Mouse (Mus musculus): ENCODE measurements at regions not wholly inside any gene's neighbourhood (a gene's known extent, or its start where the extent isn't known, plus 50 kb on each side); places are given as distances from the start of the nearest gene placed in this dataset.

DNA sequence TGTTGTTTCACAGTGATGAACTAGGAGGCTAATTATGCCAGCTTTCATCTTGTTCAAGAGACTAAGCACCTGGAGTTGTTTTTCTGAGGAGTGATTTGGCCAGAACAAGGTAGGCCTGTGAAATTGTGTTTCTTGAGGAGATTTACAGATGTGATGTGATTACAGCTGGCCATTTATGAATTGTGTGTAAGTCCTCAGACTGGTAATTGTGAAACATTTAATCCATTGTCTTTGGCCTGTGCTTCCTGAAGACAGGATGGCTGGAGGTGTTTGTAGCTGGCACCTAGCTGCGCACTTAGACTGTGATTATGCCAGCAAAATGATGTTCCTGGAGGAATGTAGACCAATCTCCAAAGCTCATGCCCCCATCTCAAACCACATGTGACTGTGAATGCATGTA, 150.7 kb upstream of the Rasa1 start:
- Histone ChIP-seq H3K4me2 (ENCODE audit: low read depth, low read length) (no peak overlapping the region), H3K4me3 (ENCODE audit: low read length) (no peak overlapping the region), H3K9ac (ENCODE audit: low read depth, low read length) (no peak overlapping the region), H3K27ac (ENCODE audit: low read length) (no peak overlapping the region), H3K27me3 (replicated peaks; ENCODE audit: control insufficient read depth, insufficient read depth, low read length) (no peaks in the 10 kb centered on the region), H3K36me3 (ENCODE audit: control insufficient read depth, insufficient read depth, low read length) (no peaks in the 10 kb centered on the region), H3K9me3 (ENCODE audit: control insufficient read depth, low read length) (no peaks in the 10 kb centered on the region), H3K4me1 (ENCODE audit: control insufficient read depth, insufficient read depth, low read length) (no peaks in the 10 kb centered on the region)
- ATAC-seq, result no peak
- WGBS, result 92% methylated on average over 1 of the region's 1 CpGs

DNA sequence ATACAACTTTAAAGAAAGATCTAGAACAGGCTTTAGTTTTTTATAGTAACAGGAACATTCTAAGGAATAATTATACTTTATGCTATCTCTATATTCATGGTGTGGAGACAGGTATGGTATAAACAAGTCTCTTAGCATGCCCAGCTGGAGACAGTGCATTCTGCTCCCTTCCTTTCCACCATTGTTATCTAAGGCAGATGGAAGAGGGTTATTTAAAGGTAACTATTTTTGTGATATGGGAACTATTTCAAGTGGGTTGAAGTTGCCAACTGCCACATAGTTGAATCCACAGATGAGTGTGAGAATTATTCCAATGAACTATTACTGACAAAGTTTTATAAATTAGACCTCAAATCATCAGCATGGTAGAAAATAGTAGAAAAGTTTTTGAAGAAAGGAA, 148.9 kb upstream of the Rasa1 start:
- Histone ChIP-seq H3K27ac (ENCODE audit: low read length) (no peak overlapping the region), H3K4me3 (ENCODE audit: low read length) (no peak overlapping the region), H3K9ac (ENCODE audit: low read depth, low read length) (no peak overlapping the region), H3K36me3 (ENCODE audit: control insufficient read depth, insufficient read depth, low read length) (no peaks in the 10 kb centered on the region), H3K4me2 (ENCODE audit: low read depth, low read length) (no peak overlapping the region), H3K4me1 (ENCODE audit: control insufficient read depth, insufficient read depth, low read length) (no peaks in the 10 kb centered on the region), H3K9me3 (ENCODE audit: control insufficient read depth, low read length) (no peaks in the 10 kb centered on the region), H3K27me3 (replicated peaks; ENCODE audit: control insufficient read depth, insufficient read depth, low read length) (no peaks in the 10 kb centered on the region)
- no peak for ATAC-seq

- Histone ChIP-seq H3K4me2 (ENCODE audit: low read depth, low read length) (no peak overlapping the region), H3K9ac (ENCODE audit: low read depth, low read length) (no peak overlapping the region), H3K27me3 (replicated peaks; ENCODE audit: control insufficient read depth, insufficient read depth, low read length) (no peaks in the 10 kb centered on the region), H3K9me3 (ENCODE audit: control insufficient read depth, low read length) (no peaks in the 10 kb centered on the region), H3K4me1 (ENCODE audit: control insufficient read depth, insufficient read depth, low read length) (no peaks in the 10 kb centered on the region), H3K36me3 (ENCODE audit: control insufficient read depth, insufficient read depth, low read length) (no peaks in the 10 kb centered on the region), H3K27ac (ENCODE audit: low read length) (no peak overlapping the region), H3K4me3 (ENCODE audit: low read length) (no peak overlapping the region)
- ATAC-seq, result no peak
- 85% methylated on average over 4 of the region's 4 CpGs for WGBS
Observed at GRCm38 (mm10) chr13:85437009-85437408, 148.1 kb upstream of the Rasa1 start.

DNA sequence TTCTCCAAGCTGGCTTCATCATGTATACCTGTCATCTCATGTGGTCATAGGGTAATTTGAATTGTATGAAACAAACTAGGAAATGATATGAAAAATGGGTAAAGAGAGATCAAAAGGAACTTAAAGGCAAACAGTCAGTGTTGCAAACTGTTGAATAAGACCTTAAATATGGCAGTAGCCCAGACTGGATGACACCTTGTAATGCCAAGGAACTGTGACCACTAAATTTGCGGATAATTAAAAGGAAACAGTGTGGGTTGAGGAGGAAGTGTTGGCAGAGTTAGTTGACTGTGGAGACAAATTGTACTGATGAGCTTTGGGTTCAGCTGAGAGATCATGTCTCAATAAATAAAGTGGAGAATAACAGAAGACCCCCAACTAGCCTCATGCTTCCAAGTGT, 147.3 kb upstream of the Rasa1 start:
- Histone ChIP-seq H3K9me3 (ENCODE audit: control insufficient read depth, low read length) (no peaks in the 10 kb centered on the region), H3K9ac (ENCODE audit: low read depth, low read length) (no peak overlapping the region), H3K27me3 (replicated peaks; ENCODE audit: control insufficient read depth, insufficient read depth, low read length) (no peaks in the 10 kb centered on the region), H3K4me3 (ENCODE audit: low read length) (no peak overlapping the region), H3K4me2 (ENCODE audit: low read depth, low read length) (no peak overlapping the region), H3K27ac (ENCODE audit: low read length) (no peak overlapping the region), H3K36me3 (ENCODE audit: control insufficient read depth, insufficient read depth, low read length) (no peaks in the 10 kb centered on the region), H3K4me1 (ENCODE audit: control insufficient read depth, insufficient read depth, low read length) (no peaks in the 10 kb centered on the region)
- ATAC-seq, result no peak
- WGBS, result 83% methylated on average over 1 of the region's 1 CpGs

GRCm38 (mm10) chr13:85430821-85431220, 141.9 kb upstream of the Rasa1 start:
- Histone ChIP-seq H3K27me3 (replicated peaks; ENCODE audit: control insufficient read depth, insufficient read depth, low read length) (no peaks in the 10 kb centered on the region), H3K9ac (ENCODE audit: low read depth, low read length) (no peak overlapping the region), H3K4me3 (ENCODE audit: low read length) (no peak overlapping the region), H3K4me2 (ENCODE audit: low read depth, low read length) (no peak overlapping the region), H3K9me3 (ENCODE audit: control insufficient read depth, low read length) (no peaks in the 10 kb centered on the region), H3K4me1 (ENCODE audit: control insufficient read depth, insufficient read depth, low read length) (no peaks in the 10 kb centered on the region), H3K27ac (ENCODE audit: low read length) (no peak overlapping the region), H3K36me3 (ENCODE audit: control insufficient read depth, insufficient read depth, low read length) (no peaks in the 10 kb centered on the region)
- WGBS, result 73% methylated on average over 2 of the region's 2 CpGs
- no peak for ATAC-seq

DNA sequence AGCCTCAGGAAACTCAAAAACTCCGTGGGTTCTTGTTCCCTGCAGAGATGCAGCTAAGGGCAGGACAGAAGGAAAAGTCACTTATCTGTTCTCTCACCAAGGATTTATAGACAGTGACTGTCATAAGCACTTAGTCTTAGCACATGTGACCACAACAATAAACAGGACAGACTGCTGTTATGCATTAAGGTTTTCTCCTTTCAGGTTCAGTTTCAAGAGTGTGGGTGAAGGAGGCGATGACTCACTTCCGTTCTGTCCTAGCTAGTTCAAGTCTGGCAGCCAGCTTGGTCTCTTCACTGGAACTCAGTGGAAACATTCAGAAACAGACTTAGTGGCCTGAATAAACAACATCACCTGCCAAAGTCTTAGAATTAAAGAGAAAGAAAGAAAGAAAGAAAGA, 141.1 kb upstream of the Rasa1 start:
- ATAC-seq, result no peak
- 64% methylated on average over 3 of the region's 3 CpGs for WGBS
- no peak overlapping the region for H3K4me3 ChIP-seq (ENCODE audit: low read length)

GRCm38 (mm10) chr13:85418671-85419070, 129.7 kb upstream of the Rasa1 start:
- WGBS, result 90% methylated on average over 1 of the region's 1 CpGs
- H3K4me2 ChIP-seq (ENCODE audit: low read depth, low read length), result no peak overlapping the region
- H3K36me3 ChIP-seq (ENCODE audit: control insufficient read depth, insufficient read depth, low read length), result no peaks in the 10 kb centered on the region
- H3K27ac ChIP-seq (ENCODE audit: low read length), result no peak overlapping the region
- no peaks in the 10 kb centered on the region for H3K27me3 ChIP-seq (replicated peaks; ENCODE audit: control insufficient read depth, insufficient read depth, low read length)
- no peak overlapping the region for H3K4me3 ChIP-seq (ENCODE audit: low read length)
- no peak for ATAC-seq
- no peaks in the 10 kb centered on the region for H3K9me3 ChIP-seq (ENCODE audit: control insufficient read depth, low read length)
- no peaks in the 10 kb centered on the region for H3K4me1 ChIP-seq (ENCODE audit: control insufficient read depth, insufficient read depth, low read length)
- no peak overlapping the region for H3K9ac ChIP-seq (ENCODE audit: low read depth, low read length)

More for the DNA sequence above, 141.1 kb upstream of the Rasa1 start:
- H3K36me3 ChIP-seq (ENCODE audit: control insufficient read depth, insufficient read depth, low read length), result no peaks in the 10 kb centered on the region
- H3K9ac ChIP-seq (ENCODE audit: low read depth, low read length), result no peak overlapping the region
- no peak overlapping the region for H3K27ac ChIP-seq (ENCODE audit: low read length)
- H3K27me3 ChIP-seq (replicated peaks; ENCODE audit: control insufficient read depth, insufficient read depth, low read length), result no peaks in the 10 kb centered on the region
- H3K4me2 ChIP-seq (ENCODE audit: low read depth, low read length), result no peak overlapping the region
- no peaks in the 10 kb centered on the region for H3K4me1 ChIP-seq (ENCODE audit: control insufficient read depth, insufficient read depth, low read length)
- H3K9me3 ChIP-seq (ENCODE audit: control insufficient read depth, low read length), result no peaks in the 10 kb centered on the region

DNA sequence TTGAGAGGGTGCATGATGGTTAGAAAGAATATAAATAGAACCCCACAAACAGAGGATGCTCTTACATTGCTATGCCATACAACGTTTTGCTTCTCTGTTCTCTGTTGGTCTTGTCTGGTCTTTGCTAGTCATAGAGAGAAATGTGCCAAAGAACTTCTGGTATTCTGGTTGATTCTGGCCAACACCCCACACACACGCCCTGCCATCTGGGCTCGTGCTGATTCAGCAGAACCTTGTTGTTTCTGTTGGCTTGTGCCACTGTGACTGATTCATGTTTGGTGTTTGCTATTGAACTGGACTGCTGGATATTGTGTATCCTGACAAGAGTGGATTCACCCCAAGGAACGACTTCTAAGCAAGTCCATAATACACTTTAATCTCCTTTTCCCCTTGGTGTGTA, 126.0 kb upstream of the Rasa1 start:
- Histone ChIP-seq H3K36me3 (ENCODE audit: control insufficient read depth, insufficient read depth, low read length) (no peaks in the 10 kb centered on the region), H3K9me3 (ENCODE audit: control insufficient read depth, low read length) (no peaks in the 10 kb centered on the region), H3K4me3 (ENCODE audit: low read length) (no peak overlapping the region), H3K27ac (ENCODE audit: low read length) (no peak overlapping the region), H3K4me2 (ENCODE audit: low read depth, low read length) (no peak overlapping the region), H3K4me1 (ENCODE audit: control insufficient read depth, insufficient read depth, low read length) (no peaks in the 10 kb centered on the region), H3K27me3 (replicated peaks; ENCODE audit: control insufficient read depth, insufficient read depth, low read length) (no peaks in the 10 kb centered on the region), H3K9ac (ENCODE audit: low read depth, low read length) (no peak overlapping the region)
- ATAC-seq, result no peak
- WGBS, result 86% methylated on average over 4 of the region's 4 CpGs

DNA sequence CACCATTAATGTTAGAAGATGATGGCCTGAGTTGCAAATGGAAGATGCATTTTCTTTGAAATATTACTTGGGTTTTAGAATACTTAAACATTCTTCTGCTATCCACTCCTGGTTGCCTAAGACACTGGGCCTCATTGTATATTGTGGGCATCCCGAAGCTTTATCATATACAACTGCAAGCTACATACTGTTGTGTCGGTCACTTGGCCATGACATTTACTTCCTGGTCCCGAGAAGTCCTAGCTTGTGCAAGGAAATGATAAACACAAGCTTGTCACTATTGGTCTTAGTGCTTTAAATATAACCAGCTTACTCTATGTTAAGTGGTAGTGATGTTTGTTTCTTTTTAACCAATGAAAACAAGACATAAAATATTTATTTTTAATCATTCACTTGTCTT, 122.4 kb upstream of the Rasa1 start:
- Histone ChIP-seq H3K9ac (ENCODE audit: low read depth, low read length) (no peak overlapping the region), H3K36me3 (ENCODE audit: control insufficient read depth, insufficient read depth, low read length) (no peaks in the 10 kb centered on the region), H3K27ac (ENCODE audit: low read length) (no peak overlapping the region), H3K4me2 (ENCODE audit: low read depth, low read length) (no peak overlapping the region), H3K4me3 (ENCODE audit: low read length) (no peak overlapping the region), H3K4me1 (ENCODE audit: control insufficient read depth, insufficient read depth, low read length) (no peaks in the 10 kb centered on the region), H3K9me3 (ENCODE audit: control insufficient read depth, low read length) (no peaks in the 10 kb centered on the region), H3K27me3 (replicated peaks; ENCODE audit: control insufficient read depth, insufficient read depth, low read length) (no peaks in the 10 kb centered on the region)
- WGBS, result 66% methylated on average over 3 of the region's 3 CpGs
- no peak for ATAC-seq

- no peaks in the 10 kb centered on the region for H3K36me3 ChIP-seq (ENCODE audit: control insufficient read depth, insufficient read depth, low read length)
- no peaks in the 10 kb centered on the region for H3K27me3 ChIP-seq (replicated peaks; ENCODE audit: control insufficient read depth, insufficient read depth, low read length)
- no peaks in the 10 kb centered on the region for H3K9me3 ChIP-seq (ENCODE audit: control insufficient read depth, low read length)
- 77% methylated on average over 5 of the region's 5 CpGs for WGBS
- no peaks in the 10 kb centered on the region for H3K4me1 ChIP-seq (ENCODE audit: control insufficient read depth, insufficient read depth, low read length)
- H3K4me2 ChIP-seq (ENCODE audit: low read depth, low read length), result no peak overlapping the region
- ATAC-seq, result no peak
- H3K9ac ChIP-seq (ENCODE audit: low read depth, low read length), result no peak overlapping the region
- no peak overlapping the region for H3K4me3 ChIP-seq (ENCODE audit: low read length)
- no peak overlapping the region for H3K27ac ChIP-seq (ENCODE audit: low read length)
Observed at GRCm38 (mm10) chr13:85398834-85399233, 109.9 kb upstream of the Rasa1 start.

Data from intestine, embryonic 16.5 days (tissue).